Mouse (Mus musculus) thymus, postnatal 10 days (tissue): ENCODE measurements around the gene Pdia2.
"Not testable (repeated sequence)": the region's sequence is repeated elsewhere in the genome, so short reads cannot be mapped to it uniquely, and the experiment has no call there.

Source experiments
- DNase-seq, 2 experiments: peaks; one replicate each; pipeline ENCODE4 v3.0.0; 2021; ENCODE audit warnings: low spot score in 2 of 2

The Pdia2 gene

DNA sequence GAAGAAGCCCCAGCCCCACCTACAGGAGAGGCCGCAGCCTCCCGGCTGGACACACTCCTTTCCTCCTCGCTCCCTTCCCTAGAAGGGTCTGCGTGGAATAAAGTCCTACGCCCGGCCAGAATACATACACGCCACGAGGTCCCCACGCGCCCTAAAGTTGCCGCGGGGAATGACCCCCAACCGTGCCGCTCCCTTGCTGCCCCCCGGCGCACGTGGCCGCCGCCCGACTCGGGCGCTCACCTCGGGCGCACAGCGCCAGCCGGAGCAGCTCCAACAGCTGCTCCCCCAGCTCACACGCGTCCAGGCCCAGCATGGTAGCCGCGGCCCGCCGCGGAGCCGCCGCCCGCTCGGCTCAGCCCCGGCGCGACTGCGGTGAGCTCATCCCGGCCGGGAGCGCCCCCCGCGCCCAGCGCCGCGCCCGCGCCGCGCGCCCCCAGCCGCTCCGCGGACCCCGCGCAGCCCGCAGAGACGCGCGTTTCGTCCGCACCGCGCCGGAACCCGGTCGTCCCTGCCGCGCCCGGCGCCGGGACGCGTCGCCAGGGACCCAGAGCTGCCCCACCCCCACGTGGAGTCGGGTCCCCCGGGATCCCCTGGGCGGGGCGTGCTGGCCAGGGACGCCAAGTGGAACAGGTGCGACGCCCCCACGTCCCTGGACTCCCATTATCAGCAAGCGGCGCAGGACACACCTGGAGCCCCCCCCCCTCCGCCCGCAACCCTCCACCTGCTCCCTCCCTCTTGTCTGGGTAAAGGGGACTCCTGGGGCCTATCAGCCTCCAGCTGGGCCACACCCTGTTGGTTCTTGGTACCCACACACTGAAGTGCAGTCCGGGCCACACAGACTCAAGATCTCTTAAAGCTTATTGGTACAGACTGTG, 2.2 kb upstream of the Pdia2 start:
- no peak for DNase-seq

DNA sequence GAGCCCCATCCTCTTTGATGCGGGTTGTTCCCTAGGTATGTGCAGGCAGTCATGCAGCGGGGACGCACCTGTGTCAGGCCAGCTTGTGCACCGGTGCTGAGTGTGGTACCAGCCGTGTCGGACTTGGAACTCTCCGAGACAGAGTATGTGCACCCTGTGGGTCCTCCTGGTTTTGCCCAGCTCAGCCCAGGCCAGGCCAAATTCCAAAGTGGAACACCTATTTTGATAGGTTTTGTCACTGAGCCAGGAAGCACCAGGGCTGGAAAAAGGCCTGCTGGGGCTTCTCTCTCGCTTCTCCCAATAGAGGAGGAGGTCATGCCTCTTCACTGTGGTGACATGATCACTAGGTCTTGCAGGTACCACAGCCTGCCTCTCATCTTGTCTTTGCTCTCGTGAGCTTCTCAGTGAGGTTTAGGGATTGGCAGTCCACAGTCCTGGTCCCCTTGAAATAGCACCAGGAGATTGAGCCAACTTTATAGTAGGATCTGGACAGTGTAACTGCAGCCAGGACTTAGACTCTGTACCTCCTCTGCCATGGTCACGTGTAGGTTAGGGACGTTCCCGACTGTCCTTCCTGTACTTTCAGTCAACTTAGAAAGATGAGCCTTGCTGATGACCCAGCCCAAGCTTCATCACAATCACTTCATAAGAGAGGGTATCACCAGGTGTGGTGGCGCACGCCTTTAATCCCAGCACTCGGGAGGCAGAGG, 6.3 kb downstream of the Pdia2 start:
- no peak for DNase-seq

DNA sequence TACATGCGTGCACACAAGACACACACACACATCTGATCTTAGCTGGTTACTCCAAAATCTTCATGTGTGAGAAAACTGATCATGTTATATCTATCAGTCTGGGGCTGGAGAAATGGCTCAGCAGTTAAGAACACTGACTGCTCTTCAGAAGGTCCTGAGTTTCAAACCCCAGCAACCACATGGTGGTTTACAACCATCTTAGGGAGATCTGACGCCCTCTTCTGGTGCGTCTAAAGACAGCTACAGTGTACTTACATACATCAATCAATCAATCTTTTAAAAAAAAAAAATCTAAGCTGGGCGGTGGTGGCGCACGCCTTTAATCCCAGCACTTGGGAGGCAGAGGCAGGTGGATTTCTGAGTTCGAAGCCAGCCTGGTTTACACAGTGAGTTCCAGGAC, 7.4 kb downstream of the Pdia2 start:
- DNase-seq: not testable (repeated sequence)

DNA sequence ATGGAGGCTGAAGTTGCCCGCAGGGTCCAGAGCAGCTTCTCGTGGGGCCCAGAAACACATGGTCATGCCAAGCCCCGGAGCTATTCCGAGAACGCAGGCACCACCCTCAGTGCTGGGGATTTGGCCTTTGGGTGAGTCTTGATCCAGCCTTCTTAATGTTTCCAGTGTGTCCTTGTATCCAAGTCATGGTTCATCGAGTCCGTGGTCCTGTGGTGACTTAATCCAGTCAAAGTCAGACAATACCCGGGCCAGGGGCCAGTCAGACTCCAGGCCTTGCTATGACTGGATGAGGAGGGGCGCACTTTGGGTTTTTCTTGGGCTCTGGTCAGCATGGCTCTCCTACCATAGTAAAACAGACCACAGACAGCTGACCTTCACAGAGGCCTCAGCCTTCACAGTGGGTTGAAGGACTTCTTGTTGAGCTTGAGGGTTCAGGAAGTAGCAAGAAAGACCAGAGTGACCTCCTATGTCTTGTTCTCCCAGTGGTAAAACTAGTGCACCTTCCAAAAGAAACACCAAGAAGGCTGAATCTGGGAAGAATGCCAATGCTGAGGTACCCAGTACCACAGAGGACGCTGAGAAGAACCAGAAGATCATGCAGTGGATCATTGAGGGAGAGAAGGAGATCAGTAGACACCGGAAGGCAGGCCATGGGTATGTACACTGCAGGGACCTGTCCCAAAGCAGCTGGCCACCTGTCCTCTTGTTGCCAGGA, 10.6 kb downstream of the Pdia2 start:
- DNase-seq: no peak

DNA sequence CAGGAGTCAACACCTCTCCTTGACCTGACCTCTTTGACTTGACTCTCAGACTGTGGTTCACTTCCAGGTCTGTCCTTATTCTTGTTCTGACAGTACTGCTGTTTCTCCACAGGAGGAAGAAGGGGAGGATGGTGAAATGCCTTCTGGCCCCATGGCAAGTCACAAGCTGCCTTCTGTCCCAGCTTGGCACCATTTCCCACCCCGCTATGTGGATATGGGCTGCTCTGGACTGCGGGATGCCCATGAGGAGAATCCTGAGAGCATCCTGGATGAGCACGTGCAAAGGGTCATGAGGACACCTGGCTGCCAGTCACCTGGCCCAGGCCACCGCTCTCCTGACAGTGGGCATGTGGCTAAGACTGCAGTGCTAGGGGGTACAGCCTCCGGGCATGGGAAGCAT, 11.3 kb downstream of the Pdia2 start:
- DNase-seq: no peak

DNA sequence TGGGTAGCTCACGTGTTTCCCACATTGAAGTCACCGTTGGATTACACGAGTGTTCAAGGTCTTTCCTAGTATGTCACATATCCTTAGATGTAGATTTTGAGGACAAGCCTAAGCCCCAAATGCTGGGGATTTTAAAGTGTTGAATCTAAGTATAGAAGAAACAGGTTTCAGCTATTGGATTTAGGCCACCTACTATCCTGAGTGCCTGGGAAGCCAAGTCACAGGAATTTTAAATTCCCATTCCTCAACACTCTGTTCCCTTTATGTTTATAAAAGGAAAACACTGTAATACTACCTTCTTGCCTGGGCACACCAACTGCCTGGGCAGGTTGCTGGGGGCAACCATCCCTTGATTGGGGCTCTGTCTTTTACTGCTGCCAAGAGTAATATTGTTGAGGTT, 17.7 kb downstream of the Pdia2 start:
- DNase-seq: no peak

DNA sequence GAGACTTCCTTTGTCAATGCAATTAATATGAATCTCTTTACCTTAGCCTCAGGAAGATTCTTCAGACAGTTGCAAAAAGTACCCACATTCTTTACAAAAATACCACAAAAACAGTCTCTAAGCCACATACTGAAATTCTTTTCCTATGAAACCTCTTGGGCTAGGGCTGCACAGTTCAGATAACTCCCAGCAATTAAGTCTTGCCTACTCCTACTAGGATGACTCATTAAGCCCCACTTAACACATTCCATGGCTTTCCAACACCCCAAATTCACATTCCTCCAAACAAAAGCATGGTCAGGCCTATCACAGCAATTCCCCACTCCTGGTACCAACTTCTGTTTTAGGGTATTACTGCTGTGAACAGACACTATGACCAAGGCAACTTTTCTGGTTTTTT, 20.3 kb downstream of the Pdia2 start:
- DNase-seq: no peak

DNA sequence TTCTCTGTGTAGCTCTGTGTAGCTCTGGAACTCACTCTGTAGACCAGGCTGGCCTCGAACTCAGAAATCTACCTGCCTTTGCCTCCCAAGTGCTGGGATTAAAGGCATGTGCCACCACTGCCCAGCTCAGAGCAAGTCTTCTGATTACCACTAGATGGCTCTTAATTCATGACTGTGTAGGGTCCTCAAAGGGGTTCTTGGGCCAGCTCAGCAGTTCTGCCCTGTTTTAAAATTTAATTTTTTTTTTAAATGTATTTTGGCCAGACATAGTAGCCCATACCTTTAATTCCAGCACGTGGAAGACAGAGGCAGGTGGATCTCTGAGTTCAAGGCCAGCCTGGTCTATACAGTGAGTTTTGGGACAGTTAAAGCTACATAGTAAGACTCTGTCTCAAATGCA, 23.6 kb downstream of the Pdia2 start:
- not testable (repeated sequence) for DNase-seq

DNA sequence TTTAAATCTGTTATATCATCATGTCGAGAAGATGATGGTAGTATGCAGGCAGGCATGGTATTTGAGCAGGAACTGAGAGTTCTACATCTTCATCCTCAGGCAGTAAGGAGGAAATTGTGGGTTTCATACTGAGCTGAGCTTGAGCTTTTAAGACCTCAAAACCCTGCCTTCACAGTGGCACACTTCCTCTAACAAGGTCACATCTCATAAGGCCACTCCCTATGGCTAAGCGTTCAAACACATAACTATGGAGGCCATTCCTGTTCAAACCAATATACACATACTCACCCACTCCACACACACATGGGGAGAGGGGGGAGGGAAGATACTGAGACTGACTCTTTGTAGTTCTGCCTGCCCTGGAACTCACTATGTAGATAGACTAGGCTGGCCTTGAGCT, 30.8 kb downstream of the Pdia2 start:
- peak; percentile 9 to 28 for DNase-seq

DNA sequence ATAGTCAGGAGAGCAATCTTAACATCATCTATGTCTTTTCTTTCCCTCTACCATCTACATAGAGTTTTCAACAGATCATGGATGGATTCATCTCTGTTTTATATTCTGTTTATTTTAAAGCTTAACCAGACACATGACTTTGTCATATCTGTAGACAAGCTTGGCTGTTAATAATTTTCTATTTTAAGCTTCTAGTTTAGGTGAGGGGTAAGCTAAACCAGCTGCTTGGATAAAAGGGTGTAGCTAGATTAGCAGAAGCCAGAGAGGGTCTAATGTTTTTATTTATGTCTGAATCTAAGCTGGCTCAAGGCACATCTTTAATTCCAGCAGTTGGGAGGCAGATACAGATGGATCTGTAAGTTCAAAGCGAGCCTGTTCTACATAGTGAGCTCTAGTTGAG, 36.2 kb downstream of the Pdia2 start:
- DNase-seq: no peak

DNA sequence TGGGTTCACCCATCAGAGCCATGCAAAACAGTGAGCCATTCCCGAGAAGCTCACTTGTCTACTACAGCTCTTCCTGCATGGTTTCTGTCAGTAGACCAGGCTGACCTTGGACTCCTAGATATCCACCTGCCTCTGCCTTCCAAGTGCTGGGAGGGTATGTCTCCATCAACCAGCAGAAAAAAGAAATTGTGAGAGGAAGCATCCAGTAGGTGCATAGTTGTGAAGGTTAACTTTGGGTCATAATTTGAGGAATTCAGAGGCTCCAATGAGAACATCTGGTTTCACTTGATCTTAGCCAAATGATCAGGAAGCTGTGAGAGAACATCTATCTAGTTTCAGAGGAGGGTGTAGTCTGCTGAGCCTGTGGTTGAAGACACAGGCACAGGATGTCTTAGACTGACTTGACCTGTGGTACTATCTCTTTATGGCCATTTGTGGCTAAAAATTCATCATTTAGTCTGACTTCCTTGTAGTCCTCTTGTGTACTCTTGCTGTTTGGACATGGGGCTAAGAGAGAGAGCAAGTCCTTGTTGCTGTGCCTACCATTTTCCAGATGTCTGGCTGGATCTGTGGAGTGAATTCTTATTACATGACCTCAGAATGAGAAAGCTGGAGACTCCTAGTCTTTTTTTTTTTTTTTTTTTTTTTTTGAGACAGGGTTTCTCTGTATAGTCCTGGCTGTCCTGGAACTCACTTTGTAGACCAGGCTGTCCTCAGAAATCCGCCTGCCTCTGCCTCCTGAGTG, 46.8 kb downstream of the Pdia2 start:
- no peak for DNase-seq

DNA sequence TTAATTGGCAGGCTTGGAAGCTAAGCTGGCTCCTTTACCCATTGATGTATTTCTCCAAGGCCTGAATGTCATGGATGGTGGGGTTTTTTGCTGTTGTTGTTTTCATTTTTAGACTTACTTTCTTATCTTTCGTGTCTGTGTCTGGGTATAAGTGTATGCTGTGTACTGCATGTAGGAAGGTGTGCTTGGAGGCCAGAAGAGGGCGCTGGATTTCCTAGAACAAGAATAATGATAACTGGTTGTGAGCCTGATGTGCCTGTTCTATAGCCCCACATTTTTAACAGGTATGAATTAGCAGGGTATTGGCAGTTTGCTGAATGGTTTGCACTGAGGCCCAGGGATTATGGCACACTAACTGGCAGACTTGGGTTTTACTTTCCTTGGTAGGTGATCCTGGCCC, 49.8 kb downstream of the Pdia2 start:
- no peak for DNase-seq
